Mouse (Mus musculus): Measurements from ENCODE around the gene Numa1.
A peak's percentile ranks its signal among the peaks of the same experiment; 100 is the strongest.
"Not testable (repeated sequence)": the region's sequence is repeated elsewhere in the genome, so short reads cannot be mapped to it uniquely, and the experiment has no call there.

The Numa1 gene

GRCm38 (mm10) chr7:101933751-101934240 is at the start of gene Numa1, which contains the start of gene Lrrc51:
Gene Numa1, plus strand, starts transcription at chr7:101934111.
Gene Lrrc51, minus strand, starts transcription at chr7:101933895.
- peak; percentile 94 for DNase-seq (ENCODE audit: low spot score)

- no peak for DNase-seq (ENCODE audit: low spot score)
Measured at GRCm38 (mm10) chr7:101884160-101884559, 49.8 kb upstream of the Numa1 start.

- DNase-seq (ENCODE audit: low spot score): no peak
Measured at GRCm38 (mm10) chr7:101886274-101886673, 47.6 kb upstream of the Numa1 start.

GRCm38 (mm10) chr7:101888460-101888859 is 45.5 kb upstream of the Numa1 start:
- no peak for DNase-seq (ENCODE audit: low spot score)

DNA sequence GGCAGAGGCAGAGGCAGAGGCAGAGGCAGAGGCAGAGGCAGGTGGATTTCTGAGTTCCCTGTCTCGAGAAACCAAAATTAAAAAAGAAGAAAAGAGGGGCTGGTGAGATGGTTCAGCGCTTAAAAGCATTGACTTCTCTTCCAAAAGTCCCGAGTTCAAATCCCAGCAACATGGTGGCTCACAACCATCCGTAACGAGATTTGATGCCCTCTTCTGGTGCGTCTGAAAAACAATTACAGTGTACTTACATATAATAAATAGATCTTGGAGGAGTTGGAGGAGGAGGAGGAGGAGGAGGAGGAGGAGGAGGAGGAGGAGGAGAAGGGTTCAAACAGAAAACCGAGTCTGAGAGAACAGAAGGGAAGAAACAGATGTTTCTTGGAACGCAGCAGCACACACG is 38.2 kb upstream of the Numa1 start:
- DNase-seq (ENCODE audit: low spot score): no peak

GRCm38 (mm10) chr7:101896104-101897066 is 37.5 kb upstream of the Numa1 start:
- DNase-seq (ENCODE audit: low spot score): peak; percentile 96

GRCm38 (mm10) chr7:101900331-101901097 is 33.4 kb upstream of the Numa1 start:
- no peak for DNase-seq (ENCODE audit: low spot score)

GRCm38 (mm10) chr7:101901969-101902368 is 31.9 kb upstream of the Numa1 start:
- DNase-seq (ENCODE audit: low spot score): no peak

GRCm38 (mm10) chr7:101902846-101903245 is 31.1 kb upstream of the Numa1 start:
- DNase-seq (ENCODE audit: low spot score): no peak

- peak; percentile 99 for DNase-seq (ENCODE audit: low spot score)
Measured at GRCm38 (mm10) chr7:101905561-101906286, 28.2 kb upstream of the Numa1 start, which contains the start of gene Lamtor1. Gene Lamtor1, plus strand, starts transcription at chr7:101905904.

GRCm38 (mm10) chr7:101906287-101906681 is 27.6 kb upstream of the Numa1 start, which contains the start of gene Tomt:
Gene Tomt, minus strand, starts transcription at chr7:101906359.
- DNase-seq (ENCODE audit: low spot score): no peak

GRCm38 (mm10) chr7:101906696-101907095 is 27.2 kb upstream of the Numa1 start:
- no peak for DNase-seq (ENCODE audit: low spot score)

GRCm38 (mm10) chr7:101908367-101908766 is 25.5 kb upstream of the Numa1 start:
- DNase-seq (ENCODE audit: low spot score): no peak

DNA sequence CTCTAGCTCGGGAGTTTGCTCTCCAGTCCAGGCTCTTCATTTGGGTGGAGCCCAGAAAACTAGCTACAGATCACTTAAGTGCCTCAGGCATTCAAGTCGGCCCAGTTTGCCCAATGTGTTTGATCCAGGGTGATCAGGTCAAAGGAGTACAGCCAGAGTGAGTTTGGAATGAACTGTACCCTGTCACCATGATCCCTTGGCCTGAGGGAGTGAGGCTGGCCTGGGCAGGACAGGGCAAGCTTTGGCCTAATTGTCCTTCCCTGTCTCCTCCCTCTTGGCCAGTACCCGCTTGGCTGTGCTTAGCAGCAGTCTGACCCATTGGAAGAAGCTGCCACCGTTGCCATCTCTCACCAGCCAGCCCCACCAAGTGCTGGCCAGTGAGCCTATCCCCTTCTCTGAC is 23.8 kb upstream of the Numa1 start:
- no peak for DNase-seq (ENCODE audit: low spot score)

DNA sequence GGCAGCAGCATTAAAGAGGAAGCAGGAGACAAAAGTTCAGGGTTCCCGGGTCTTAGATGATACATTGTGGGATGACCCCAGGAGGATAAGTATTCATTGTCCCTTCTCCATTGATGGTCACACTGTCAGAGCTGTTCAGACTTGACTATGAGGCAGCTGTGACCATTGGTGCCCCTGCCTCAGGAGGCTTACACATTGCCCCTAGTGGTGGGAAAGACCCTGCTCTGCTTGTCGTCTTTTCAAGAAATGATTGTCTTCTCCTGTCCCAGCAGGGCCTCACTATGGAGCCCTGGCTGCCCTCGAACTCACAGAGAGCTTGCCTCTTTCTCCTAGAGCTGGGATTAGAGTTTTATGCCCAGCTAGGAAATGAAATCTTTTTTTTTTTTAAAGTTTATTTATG is 21.9 kb upstream of the Numa1 start:
- DNase-seq (ENCODE audit: low spot score): no peak

- peak; percentile 81 for DNase-seq (ENCODE audit: low spot score)
Measured at GRCm38 (mm10) chr7:101918071-101918470, 15.8 kb upstream of the Numa1 start.

GRCm38 (mm10) chr7:101925892-101926291 is 8.0 kb upstream of the Numa1 start:
- not testable (repeated sequence) for DNase-seq (ENCODE audit: low spot score)

DNA sequence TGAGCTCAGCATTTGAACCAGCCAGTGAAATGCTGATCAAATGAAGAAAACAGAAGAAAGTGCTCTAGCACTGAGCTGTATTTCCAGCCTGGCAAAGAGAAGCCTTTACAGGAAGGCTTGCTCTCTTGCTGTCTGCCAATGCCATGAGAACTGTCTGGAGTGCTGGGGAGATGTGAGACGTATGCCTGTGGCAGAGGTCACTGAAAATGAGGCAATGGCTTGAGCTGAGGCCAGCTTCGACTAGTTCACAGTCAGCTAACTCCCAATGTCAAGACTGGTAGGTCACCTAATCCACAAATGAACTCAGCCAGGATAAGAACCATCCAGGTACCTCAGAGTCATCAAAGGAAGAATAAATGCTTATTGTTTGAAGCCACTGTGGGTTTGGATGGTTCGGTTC is 5.8 kb upstream of the Numa1 start:
- no peak for DNase-seq (ENCODE audit: low spot score)

DNA sequence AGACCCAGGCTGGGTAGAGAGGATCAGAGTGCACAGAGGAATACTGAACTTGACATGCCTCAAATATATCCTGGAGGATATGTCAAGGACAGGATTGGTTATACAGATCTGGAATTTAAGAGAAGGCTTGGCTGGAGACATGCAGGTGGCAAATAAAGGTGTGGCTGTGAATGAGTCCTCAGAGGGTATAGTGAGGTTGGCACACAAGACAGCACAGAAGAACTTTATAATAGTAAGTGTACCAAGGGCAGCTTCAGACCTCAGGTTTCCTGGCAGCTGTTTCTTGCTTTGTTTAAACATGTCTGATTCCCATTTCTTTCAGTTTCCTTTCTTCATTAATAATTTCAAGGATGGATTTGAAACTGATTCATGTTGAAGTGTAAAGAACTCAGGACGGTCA is 1.4 kb upstream of the Numa1 start:
- DNase-seq (ENCODE audit: low spot score): no peak

DNA sequence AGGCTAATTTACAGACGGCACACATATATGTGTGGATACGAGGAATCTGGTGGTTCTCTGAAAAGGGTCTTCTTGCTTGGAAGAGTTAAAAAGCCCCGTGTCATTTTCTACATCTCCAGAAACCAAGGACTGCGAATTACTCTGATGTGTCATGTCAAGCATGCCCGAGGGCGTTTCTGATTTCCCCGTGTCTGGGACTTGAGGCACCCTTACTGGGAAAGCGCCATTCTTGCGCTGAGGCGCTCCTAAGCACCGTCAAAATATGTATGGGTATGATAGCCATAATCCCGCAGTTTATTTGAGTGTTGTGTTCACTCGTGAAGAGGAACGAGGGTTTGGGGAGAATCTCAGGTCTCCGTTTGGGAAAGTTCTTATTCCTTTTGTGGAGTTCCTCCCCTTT is 611 bp upstream of the Numa1 start:
- DNase-seq (ENCODE audit: low spot score): no peak

- no peak for DNase-seq (ENCODE audit: low spot score)
Measured at GRCm38 (mm10) chr7:101935957-101936356, 2.0 kb downstream of the Numa1 start.

DNA sequence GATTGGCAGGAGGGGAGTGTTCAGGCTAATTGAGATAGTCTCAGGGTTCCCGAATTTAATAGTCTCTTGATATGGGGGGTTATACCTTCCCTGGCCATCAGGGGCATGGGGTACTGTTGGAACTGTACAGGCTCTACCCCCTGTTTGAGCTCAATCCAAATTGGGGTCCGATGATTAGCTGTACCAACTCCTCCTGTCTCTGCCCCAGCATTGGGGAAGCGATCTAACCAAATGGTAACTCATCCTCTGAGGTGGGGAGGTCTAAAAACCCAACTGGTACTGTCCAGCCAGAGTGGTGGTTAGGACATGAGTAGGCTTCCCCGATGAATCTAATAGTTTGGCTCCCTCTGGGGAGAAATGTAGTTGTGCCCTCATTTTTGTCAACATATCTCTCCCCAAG is 3.1 kb downstream of the Numa1 start:
- no peak for DNase-seq (ENCODE audit: low spot score)

Data from testis, postnatal 10 days (tissue).